Mouse (Mus musculus) forebrain, embryonic 11.5 days (tissue): ENCODE measurements around the gene Ccdc134. TPM values are rescaled to one million over a fixed set of nuclear protein-coding genes. Genes with fewer than 3 reads are reported as not detected.

Experiments
- ATAC-seq: fragments of 200-750 bp; cut with Nextera tagmentation; replicated peaks from 2 replicates; pipeline ENCODE4 v1.8.0; 2017; ENCODE audit warnings: moderate TSS enrichment; ENCODE audit not compliant: low FRiP score
- DNase-seq: peaks from one replicate; pipeline ENCODE4 v3.0.0-alpha.2; 2017; ENCODE audit warnings: low spot score
- H3K27ac ChIP-seq: fragments of 300-500 bp; sonication (generic); 2 replicates; pipeline ENCODE4 v1.5.1; 2014; ENCODE audit warnings: low read depth, low read length
- H3K27me3 ChIP-seq: fragments of 300-500 bp; sonication (generic); 2 replicates; pipeline ENCODE4 v1.6.1; 2014; ENCODE audit warnings: mild to moderate bottlenecking, low read length, mixed read lengths; ENCODE audit not compliant: control insufficient read depth, insufficient read depth
- H3K36me3 ChIP-seq: fragments of 300-500 bp; sonication (generic); 2 replicates; pipeline ENCODE4 v1.6.1; 2014; ENCODE audit warnings: mild to moderate bottlenecking, low read length, moderate library complexity, mixed read lengths; ENCODE audit not compliant: control insufficient read depth, insufficient read depth
- H3K4me1 ChIP-seq: fragments of 300-500 bp; sonication (generic); replicated peaks from 2 replicates; pipeline ENCODE4 v1.6.1; 2014; ENCODE audit warnings: low read length, mixed read lengths; ENCODE audit not compliant: control insufficient read depth, insufficient read depth
- H3K4me2 ChIP-seq: fragments of 300-500 bp; sonication (generic); 2 replicates; pipeline ENCODE4 v1.6.1; 2014; ENCODE audit warnings: low read depth, mild to moderate bottlenecking, low read length, moderate library complexity, mixed read lengths; ENCODE audit not compliant: severe bottlenecking
- H3K4me3 ChIP-seq: fragments of 300-500 bp; sonication (generic); 2 replicates; pipeline ENCODE4 v1.5.1; 2014; ENCODE audit warnings: low read depth, low read length
- H3K9ac ChIP-seq: fragments of 300-500 bp; sonication (generic); 2 replicates; pipeline ENCODE4 v1.6.1; 2014; ENCODE audit warnings: low read length
- H3K9me3 ChIP-seq: fragments of 300-500 bp; sonication (generic); 2 replicates; pipeline ENCODE4 v1.6.1; 2016; ENCODE audit warnings: low read length, mixed read lengths; ENCODE audit not compliant: control insufficient read depth
- WGBS: fragments of 180-500 bp; shearing (Covaris S2); extraction: QIAGEN DNeasy Blood & Tissue Kit; methylation state at CpG from one replicate; pipeline ENCODE4 v1.1.7; 2014; 5-methylcytosine and 5-hydroxymethylcytosine counted together
- polyA plus RNA-seq: library from polyadenylated mRNA; unstranded; fragments of >200 nt; fragmentation: Nextera tagmentation; extraction: Ambion mirVana; gene quantifications from 2 replicates; pipeline ENCODE4 v1.2.1, GENCODE M21; 2014

Ccdc134 gene
- polyA plus RNA-seq, 1 experiment from 2014 or later = 25.5 TPM

DNA sequence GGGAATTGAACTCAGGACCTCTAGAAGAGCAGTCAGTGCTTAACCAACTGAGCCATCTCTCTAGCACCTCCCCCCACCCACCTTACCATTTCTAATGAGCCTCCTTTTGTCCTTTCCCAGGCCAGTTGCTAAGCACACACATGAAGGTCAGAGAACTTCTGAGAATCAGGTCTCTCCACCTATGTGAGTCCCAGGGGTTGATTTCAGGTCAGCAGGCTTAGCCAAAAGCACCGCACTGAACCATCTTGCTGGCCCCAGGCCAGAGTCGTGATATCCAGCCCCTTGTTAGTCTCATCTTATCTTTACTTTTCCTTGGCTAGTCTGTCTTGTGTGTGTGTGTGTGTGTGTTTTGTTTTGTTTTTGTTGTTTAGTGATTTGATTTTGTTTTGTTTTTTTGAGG lies 17.7 kb downstream of the Ccdc134 start:
- Histone ChIP-seq H3K27ac (peak overlapping the region; percentile 94), H3K9me3 (no peaks in the 10 kb centered on the region), H3K36me3 (no peaks in the 10 kb centered on the region; the same call in 1 of the 2 replicates), H3K4me3 (no peak overlapping the region), H3K9ac (peak overlapping the region; percentile 4; the same call in 1 of the 2 replicates), H3K4me1 (peaks cover 18% of the 10 kb centered on the region; the same call in 1 of the 2 replicates), H3K27me3 (no peaks in the 10 kb centered on the region), H3K4me2 (no peak overlapping the region)
- WGBS = 50% methylated on average over 2 of the region's 2 CpGs
- ATAC-seq = no peak
- no peak for DNase-seq

DNA sequence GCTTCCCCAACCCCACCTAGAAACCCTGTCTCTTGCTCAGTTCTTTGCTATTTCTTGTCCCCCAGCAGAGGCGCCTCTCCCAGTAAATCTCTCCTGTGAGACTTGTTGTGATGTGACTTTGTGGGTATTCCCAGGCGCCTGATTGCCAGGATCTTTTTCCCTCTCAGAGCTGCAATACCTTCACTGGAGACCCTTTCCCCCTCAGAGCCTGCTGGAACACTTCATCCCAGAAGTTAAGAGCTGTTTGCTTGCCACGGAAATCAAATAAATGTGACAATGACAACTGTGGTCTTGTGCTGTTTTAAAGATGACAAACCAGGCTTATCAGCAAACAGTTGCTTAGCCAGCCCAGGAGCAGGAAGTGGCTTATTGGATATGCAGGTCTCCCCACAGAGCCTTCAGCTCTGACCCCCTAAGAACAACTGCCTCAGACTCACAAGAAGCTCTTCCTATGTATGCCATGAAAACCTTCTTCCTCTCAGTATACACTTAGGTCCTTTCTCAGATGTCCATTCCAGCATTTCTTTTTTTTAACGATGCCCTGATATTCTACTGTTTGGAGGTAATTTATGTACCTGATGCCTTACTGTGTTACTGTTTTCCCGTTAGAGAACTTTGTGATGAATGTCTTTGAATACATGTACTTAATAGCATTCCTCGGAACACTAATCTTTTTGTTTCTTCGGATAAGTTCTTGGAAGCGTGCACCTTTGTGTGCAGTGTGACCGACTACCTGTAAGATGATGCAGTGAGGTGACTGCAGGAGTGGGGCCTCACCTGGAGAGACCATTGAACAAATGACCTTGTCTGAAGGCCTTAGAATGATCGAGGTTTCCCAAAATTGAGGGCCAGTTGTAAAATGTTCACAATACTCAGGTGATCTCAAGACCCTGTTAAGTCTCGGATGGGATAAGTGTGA lies 18.4 kb downstream of the Ccdc134 start:
- 16% methylated on average over 11 of the region's 11 CpGs for WGBS
- Histone ChIP-seq H3K4me3 (peak overlapping the region; percentile 86), H3K4me2 (peak overlapping the region; percentile 40), H3K9me3 (no peaks in the 10 kb centered on the region), H3K36me3 (no peaks in the 10 kb centered on the region; the same call in 1 of the 2 replicates), H3K4me1 (peaks cover 18% of the 10 kb centered on the region; the same call in 1 of the 2 replicates), H3K27me3 (no peaks in the 10 kb centered on the region), H3K27ac (peak overlapping the region; percentile 94), H3K9ac (peak overlapping the region; percentile 30; the same call in 1 of the 2 replicates)
- ATAC-seq (peak; percentile 23), DNase-seq (no peak)

DNA sequence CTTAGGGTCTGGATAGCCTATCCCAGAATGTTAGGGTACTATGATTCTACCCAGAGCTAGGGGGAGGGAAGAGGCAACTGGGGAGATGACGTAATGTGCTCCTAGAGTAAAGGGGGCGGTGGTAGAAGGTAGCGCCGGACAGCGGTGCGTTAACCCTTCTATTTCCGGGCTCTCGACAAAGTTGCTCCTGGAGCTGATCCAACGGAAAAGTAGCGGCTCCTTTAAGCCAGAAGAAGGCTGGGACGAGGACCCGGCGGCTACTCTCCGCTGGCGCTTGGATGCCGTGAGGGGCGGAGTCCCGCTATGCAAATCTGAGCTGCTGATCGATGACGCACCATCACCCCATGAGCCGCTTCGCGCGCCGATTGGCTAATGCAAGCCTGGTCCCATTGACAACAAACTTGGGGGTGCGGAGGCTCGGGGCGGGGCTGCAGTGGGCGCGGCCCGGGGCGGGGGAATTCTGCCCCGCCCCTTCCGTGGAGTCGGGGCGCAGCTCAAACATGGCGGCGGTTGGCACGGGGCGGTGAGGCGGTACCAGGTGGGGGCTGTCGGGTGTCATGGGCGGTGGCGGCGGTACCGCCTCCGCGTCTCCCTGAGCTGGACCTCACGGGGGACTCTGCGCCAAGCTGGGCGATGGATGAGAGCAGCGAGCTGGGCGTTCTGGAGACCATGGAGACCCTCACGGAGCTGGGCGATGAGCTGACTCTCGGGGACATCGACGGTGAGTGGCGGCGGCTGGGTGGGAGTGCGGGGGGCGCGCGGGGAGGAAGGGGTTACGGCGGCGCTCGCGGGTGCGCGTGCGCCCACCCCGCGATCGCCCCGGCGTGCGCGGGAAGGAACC lies 19.3 kb downstream of the Ccdc134 start, which contains the start of gene Srebf2:
Gene Srebf2 (plus strand): TSS at position 412 of the 841 bp plus-strand sequence.
- Histone ChIP-seq H3K4me2 (peak within 1 kb of the TSS; percentile 87), H3K36me3 (no peaks in the 10 kb centered on the region; the same call in 1 of the 2 replicates), H3K27ac (peak within 1 kb of the TSS; percentile 94), H3K9ac (peak within 1 kb of the TSS; percentile 85), H3K27me3 (no peaks in the 10 kb centered on the region), H3K9me3 (no peaks in the 10 kb centered on the region), H3K4me1 (peaks cover 18% of the 10 kb centered on the region; the same call in 1 of the 2 replicates), H3K4me3 (peak within 1 kb of the TSS; percentile 86)
- ATAC-seq (peak; percentile 96), DNase-seq (peak; percentile 100)
- WGBS = under 1% methylated on average over 69 of the region's 79 CpGs

DNA sequence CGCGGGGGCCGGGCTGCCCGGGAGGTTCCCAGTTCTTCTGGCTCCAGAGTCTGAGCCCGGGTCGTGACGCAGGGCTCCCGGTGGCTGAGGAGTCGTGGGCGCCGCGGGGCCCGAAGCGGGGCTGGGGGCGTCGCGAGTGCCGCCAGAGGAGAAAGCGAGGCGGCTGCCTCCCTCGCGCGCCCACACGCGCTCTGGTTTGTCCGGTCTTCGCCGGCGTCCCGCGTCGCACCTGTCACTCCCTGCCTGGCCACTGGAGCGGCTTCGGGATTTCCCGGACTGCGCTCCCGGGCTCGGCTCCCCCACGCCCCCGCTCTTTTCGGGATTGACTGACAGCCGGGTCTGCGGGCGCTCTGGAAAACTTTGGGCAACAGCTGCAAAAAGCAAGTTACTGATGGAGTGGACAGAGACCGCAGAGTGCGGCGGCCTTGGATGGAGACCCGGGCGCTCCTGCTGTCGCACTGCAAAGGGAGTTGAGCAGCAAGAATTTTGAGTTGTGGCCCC lies 19.9 kb downstream of the Ccdc134 start:
- H3K9me3 ChIP-seq = no peaks in the 10 kb centered on the region
- peak overlapping the region; percentile 86 for H3K4me3 ChIP-seq
- H3K4me2 ChIP-seq = peak overlapping the region; percentile 87
- DNase-seq (peak; percentile 85), ATAC-seq (peak; percentile 9)
- peak overlapping the region; percentile 94 for H3K27ac ChIP-seq
- no peaks in the 10 kb centered on the region for H3K27me3 ChIP-seq
- WGBS = under 1% methylated on average over 50 of the region's 50 CpGs
- peaks cover 18% of the 10 kb centered on the region; the same call in 1 of the 2 replicates for H3K4me1 ChIP-seq
- no peaks in the 10 kb centered on the region; the same call in 1 of the 2 replicates for H3K36me3 ChIP-seq
- H3K9ac ChIP-seq = peak overlapping the region; percentile 85

DNA sequence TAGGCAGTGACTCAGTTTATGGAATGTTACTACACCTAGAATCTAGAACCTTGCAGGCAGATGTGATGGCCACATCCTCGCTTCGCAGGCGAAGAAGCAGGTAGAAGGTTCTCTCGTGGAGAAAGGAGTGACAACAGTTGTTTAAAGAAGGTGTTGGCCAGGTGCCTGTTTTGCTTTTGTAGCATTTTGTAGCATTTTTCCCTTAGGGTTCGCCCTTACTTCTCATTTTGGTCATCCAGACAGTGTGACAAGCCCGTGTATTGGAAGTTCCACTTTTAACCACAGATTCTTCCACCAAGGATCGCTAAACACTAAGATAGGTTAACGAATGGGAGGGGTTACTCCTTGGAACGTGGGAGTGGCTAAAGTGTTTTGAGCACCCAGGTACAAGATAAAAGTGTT lies 20.8 kb downstream of the Ccdc134 start:
- H3K4me2 ChIP-seq = peak overlapping the region; percentile 87
- no peaks in the 10 kb centered on the region for H3K27me3 ChIP-seq
- peak overlapping the region; percentile 86 for H3K4me3 ChIP-seq
- 29% methylated on average over 9 of the region's 9 CpGs for WGBS
- H3K36me3 ChIP-seq = no peaks in the 10 kb centered on the region; the same call in 1 of the 2 replicates
- no peaks in the 10 kb centered on the region for H3K9me3 ChIP-seq
- peaks cover 18% of the 10 kb centered on the region; the same call in 1 of the 2 replicates for H3K4me1 ChIP-seq
- H3K9ac ChIP-seq = peak overlapping the region; percentile 85
- ATAC-seq = no peak
- peak overlapping the region; percentile 94 for H3K27ac ChIP-seq
- DNase-seq = no peak

DNA sequence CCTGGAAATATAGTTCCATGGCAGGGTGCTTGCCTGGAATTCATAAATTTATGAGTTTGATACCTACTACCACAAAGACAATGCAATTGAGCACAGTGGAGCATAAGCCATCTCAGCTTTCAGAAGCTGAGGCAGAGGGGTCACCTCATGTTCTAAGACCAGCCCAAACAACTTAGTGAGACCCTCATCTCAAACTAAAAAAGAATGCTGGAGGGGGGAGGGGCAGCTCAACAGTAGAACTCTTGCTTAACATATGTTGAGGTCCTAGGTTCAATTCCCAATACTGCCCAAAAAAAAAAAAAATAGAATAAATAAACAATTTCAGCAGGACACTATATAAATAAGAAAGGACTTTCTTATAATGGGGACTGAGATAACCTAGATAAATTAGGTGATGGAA lies 22.3 kb downstream of the Ccdc134 start:
- DNase-seq (no peak), ATAC-seq (no peak)
- H3K36me3 ChIP-seq = no peaks in the 10 kb centered on the region; the same call in 1 of the 2 replicates

DNA sequence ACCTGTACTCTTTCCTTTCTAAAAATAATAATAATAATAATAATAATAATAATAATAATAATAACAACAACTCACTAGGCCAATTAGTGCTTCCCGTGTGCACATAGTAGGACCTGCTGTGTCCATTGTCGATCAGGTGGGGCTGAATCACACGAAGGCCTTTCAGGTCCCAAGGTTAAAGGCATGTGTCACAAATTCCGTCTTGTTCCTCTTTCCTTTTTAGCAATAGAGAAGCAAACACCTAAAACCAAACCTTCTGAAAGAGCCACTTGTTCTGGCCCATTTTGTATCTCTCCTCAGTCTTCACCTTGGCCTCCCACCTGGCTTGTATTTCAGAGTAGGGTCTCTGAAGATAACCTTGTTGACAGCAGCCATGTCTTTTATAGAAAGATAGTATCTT lies 23.5 kb downstream of the Ccdc134 start:
- H3K9me3 ChIP-seq = no peaks in the 10 kb centered on the region
- H3K4me1 ChIP-seq = peaks cover 10% of the 10 kb centered on the region; the same call in 1 of the 2 replicates
- no peaks in the 10 kb centered on the region for H3K27me3 ChIP-seq
- H3K9ac ChIP-seq = no peak overlapping the region
- H3K4me3 ChIP-seq = no peak overlapping the region
- no peaks in the 10 kb centered on the region; the same call in 1 of the 2 replicates for H3K36me3 ChIP-seq
- ATAC-seq (no peak), DNase-seq (no peak)
- H3K4me2 ChIP-seq = no peak overlapping the region
- WGBS = 94% methylated on average over 4 of the region's 4 CpGs
- H3K27ac ChIP-seq = no peak overlapping the region

More for the DNA sequence above, 22.3 kb downstream of the Ccdc134 start:
- Histone ChIP-seq H3K4me3 (no peak overlapping the region), H3K4me1 (peaks cover 18% of the 10 kb centered on the region; the same call in 1 of the 2 replicates), H3K9me3 (no peaks in the 10 kb centered on the region), H3K9ac (no peak overlapping the region), H3K4me2 (no peak overlapping the region), H3K27ac (no peak overlapping the region), H3K27me3 (no peaks in the 10 kb centered on the region)

DNA sequence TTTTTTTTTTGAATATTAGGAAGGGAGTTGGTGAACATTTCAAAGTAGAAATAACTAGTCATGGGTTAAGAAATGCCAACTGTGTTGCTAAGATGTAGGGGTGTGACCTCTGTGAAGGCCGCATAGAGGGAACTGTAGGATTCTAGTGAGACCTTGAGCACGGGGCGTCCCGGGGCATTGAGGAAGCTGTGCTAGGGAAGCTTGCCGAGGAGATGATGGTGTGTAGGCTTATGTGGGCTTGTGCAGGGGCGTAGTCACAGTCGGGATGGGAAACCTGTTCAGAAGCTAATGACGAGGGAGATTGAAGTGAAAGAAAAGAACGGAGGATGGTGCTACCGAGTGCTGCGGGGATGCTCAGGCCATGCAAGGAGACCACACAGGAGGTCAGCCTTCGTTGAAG lies 24.3 kb downstream of the Ccdc134 start:
- ATAC-seq = no peak
- WGBS = 88% methylated on average over 12 of the region's 12 CpGs
- Histone ChIP-seq H3K4me3 (no peak overlapping the region), H3K4me1 (peaks cover 8% of the 10 kb centered on the region; the same call in 1 of the 2 replicates), H3K36me3 (no peaks in the 10 kb centered on the region; the same call in 1 of the 2 replicates), H3K9me3 (no peaks in the 10 kb centered on the region), H3K9ac (no peak overlapping the region), H3K27me3 (no peaks in the 10 kb centered on the region), H3K27ac (no peak overlapping the region), H3K4me2 (no peak overlapping the region)
- no peak for DNase-seq
